Mouse (Mus musculus) ovary, adult 18-20 months (tissue): ENCODE results near the gene Rorb.

Experiments
- DNase-seq: peaks from one replicate; pipeline ENCODE4 v3.0.0; 2022; ENCODE audit warnings: low spot score, mixed read lengths

Gene Rorb

GRCm38 (mm10) chr19:18888491-18889116, 222.4 kb downstream of the Rorb start:
- no peak for DNase-seq

GRCm38 (mm10) chr19:18887646-18888407, 223.2 kb downstream of the Rorb start:
- DNase-seq, result no peak

GRCm38 (mm10) chr19:18881162-18881561, 229.8 kb downstream of the Rorb start:
- DNase-seq, result no peak
